Mouse (Mus musculus): ENCODE data around the gene Stra6. TPM values are rescaled to one million over a fixed set of nuclear protein-coding genes. Genes with fewer than 3 reads are reported as not detected.

Stra6 gene
- polyA plus RNA-seq, 1 experiment: 0.42 TPM

DNA sequence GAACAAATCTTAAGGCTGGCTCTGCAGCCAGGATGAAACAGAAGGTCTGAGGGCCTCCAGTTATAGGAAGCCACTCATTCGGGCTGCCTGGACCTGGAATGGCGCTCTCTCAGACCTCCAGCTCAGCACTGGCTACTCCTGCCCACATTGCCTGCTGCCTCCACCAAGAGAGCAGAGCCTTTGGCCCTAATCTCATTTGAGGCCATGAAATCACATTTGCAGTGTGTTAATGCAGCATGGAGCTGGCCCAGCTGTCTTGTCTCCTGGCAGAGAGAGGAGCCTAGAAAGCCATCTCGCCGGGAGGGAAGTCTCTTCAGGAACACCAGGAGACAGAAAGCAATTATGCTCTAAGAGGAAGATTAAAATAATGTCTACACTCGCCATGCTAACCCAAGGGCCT lies 43.9 kb downstream of the Stra6 start:
- no peak overlapping the region for H3K27ac ChIP-seq (ENCODE audit: insufficient read depth, low read length)
- H3K4me1 ChIP-seq (ENCODE audit: control insufficient read depth, insufficient read depth, low read length): peaks cover 7% of the 10 kb centered on the region; the same call in 1 of the 2 replicates

DNA sequence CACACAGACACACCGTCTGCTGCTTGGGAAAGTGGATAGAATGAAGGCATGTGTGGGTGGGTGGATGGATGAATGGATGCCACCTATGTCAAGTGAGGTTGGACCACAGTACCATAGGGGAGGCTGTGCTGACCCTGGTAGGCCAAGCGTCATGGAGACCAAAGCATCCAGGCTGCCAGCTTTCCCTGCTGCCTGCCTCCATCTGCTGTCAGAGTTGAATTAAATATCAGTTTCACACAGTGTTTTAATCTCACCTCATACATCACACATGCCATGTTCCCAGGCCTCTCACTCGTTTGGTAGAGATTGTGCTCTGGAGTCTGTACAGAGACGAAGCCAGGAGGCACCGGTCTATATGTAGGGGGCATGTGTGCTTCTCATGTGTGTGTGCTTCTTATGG lies 47.2 kb downstream of the Stra6 start:
- peaks cover 7% of the 10 kb centered on the region; the same call in 1 of the 2 replicates for H3K4me1 ChIP-seq (ENCODE audit: control insufficient read depth, insufficient read depth, low read length)
- no peak overlapping the region for H3K27ac ChIP-seq (ENCODE audit: insufficient read depth, low read length)
- no peak overlapping the region for H3K4me3 ChIP-seq (ENCODE audit: insufficient read depth, low read length)
- TF ChIP-seq POLR2A (IDR thresholded peaks at IDR 0.05; ENCODE audit: low read depth, low read length): no peak
- TF ChIP-seq CTCF (IDR thresholded peaks at IDR 0.05; ENCODE audit: borderline replicate concordance, insufficient read depth, low read length): no peak

More for the DNA sequence above, 43.9 kb downstream of the Stra6 start:
- TF ChIP-seq CTCF (IDR thresholded peaks at IDR 0.05; ENCODE audit: borderline replicate concordance, insufficient read depth, low read length): no peak
- TF ChIP-seq POLR2A (IDR thresholded peaks at IDR 0.05; ENCODE audit: low read depth, low read length): no peak
- H3K4me3 ChIP-seq (ENCODE audit: insufficient read depth, low read length): no peak overlapping the region

DNA sequence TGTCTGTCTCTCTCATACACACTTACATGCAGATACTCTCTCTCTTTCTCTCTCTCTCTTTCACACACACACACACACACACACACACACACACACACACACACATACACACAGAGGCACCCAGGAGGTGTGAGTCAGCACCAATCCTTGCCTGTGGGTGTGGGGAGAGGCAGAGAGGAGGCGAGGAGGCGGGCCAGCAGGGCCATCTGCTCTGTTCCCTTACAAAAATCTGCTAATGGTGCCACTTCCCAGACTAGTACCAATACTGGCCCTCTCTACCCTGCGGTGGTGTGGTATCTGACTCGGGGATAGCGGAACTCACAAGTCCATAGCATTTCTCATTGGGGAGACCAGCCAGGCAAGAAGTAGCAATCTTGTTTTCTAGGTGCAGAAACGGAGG lies 47.8 kb downstream of the Stra6 start:
- H3K4me3 ChIP-seq (ENCODE audit: insufficient read depth, low read length): no peak overlapping the region
- H3K27ac ChIP-seq (ENCODE audit: insufficient read depth, low read length): no peak overlapping the region
- TF ChIP-seq POLR2A (IDR thresholded peaks at IDR 0.05; ENCODE audit: low read depth, low read length) (no peak), CTCF (IDR thresholded peaks at IDR 0.05; ENCODE audit: borderline replicate concordance, insufficient read depth, low read length) (no peak)
- peaks cover 7% of the 10 kb centered on the region; the same call in 1 of the 2 replicates for H3K4me1 ChIP-seq (ENCODE audit: control insufficient read depth, insufficient read depth, low read length)

DNA sequence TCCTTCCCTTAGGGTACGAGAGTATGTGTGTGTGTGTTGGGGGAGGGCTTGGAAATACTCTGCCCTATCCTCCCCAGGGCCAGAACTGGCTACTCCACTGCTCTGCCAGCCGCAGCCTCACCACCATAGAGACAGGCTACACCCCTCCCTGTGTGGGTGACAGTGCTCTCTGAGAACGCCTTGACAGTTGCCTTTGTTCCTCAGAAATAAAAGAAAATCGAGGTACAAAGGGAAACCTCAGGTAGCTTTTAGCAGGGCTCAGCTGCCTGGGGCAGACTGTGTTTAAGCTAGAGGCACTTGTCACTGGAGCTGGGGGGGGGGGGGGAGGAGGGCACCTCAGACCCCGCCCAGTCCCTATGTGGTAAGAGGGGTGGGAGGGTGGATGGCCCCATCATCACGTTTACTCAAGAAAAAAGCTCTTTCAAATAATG lies 48.7 kb downstream of the Stra6 start:
- peaks cover 7% of the 10 kb centered on the region; the same call in 1 of the 2 replicates for H3K4me1 ChIP-seq (ENCODE audit: control insufficient read depth, insufficient read depth, low read length)
- no peak overlapping the region for H3K4me3 ChIP-seq (ENCODE audit: insufficient read depth, low read length)
- H3K27ac ChIP-seq (ENCODE audit: insufficient read depth, low read length): no peak overlapping the region
- no peak for TF ChIP-seq POLR2A (IDR thresholded peaks at IDR 0.05; ENCODE audit: low read depth, low read length)
- no peak for TF ChIP-seq CTCF (IDR thresholded peaks at IDR 0.05; ENCODE audit: borderline replicate concordance, insufficient read depth, low read length)

DNA sequence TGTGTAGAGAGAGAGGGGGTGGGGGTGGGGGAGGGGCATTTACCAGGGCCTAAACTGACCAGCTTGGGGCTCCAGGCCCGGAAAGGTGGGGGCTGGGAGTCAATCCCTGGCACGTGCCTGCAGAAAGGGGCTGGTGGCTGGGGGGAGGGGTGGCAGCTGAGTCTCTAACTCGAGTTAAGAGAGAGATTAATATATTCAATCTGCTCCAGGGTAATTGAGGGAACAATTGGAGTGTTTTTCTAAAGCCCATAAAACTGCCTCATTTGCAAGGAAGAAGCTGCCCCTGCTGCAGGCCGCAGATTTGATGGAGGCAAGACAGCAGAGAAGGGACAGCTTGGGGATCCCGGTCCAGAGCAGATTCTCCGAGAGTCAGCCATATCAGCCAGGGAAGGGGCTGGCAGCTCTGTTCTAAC lies 49.3 kb downstream of the Stra6 start:
- H3K27ac ChIP-seq (ENCODE audit: insufficient read depth, low read length): no peak overlapping the region
- TF ChIP-seq CTCF (IDR thresholded peaks at IDR 0.05; ENCODE audit: borderline replicate concordance, insufficient read depth, low read length) (no peak), POLR2A (IDR thresholded peaks at IDR 0.05; ENCODE audit: low read depth, low read length) (no peak)
- peaks cover 7% of the 10 kb centered on the region; the same call in 1 of the 2 replicates for H3K4me1 ChIP-seq (ENCODE audit: control insufficient read depth, insufficient read depth, low read length)
- H3K4me3 ChIP-seq (ENCODE audit: insufficient read depth, low read length): no peak overlapping the region

DNA sequence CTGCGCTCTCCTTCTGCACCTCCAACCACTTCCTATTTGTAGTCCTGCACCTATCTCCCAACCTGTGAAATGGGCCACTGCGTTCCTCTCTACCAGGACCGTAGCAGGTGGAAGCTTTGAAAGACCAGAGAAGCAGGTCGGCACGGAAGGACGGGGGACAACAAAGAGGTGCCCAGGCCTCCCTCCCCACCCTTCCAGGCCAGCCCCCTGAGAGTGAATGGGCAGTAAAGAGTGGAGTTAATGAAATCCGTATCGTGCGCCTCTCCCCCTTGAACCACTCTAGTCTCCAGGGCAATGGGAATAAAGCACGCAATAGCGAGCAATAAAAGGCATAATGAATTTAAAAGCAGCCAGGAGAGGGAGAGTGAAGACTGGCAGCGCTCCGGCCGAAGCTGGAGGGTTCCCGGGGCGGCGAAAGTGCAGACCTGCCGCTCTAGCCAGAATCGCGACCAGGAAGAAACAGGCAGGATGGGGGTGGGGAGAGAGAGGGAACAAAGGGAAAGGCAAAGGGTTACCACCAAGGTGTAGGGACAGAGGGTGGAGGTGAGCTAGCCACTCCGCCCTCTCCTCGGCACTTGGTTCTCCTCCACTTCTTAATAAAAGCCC lies 49.8 kb downstream of the Stra6 start:
- peaks cover 7% of the 10 kb centered on the region; the same call in 1 of the 2 replicates for H3K4me1 ChIP-seq (ENCODE audit: control insufficient read depth, insufficient read depth, low read length)
- TF ChIP-seq POLR2A (IDR thresholded peaks at IDR 0.05; ENCODE audit: low read depth, low read length) (no peak), CTCF (IDR thresholded peaks at IDR 0.05; ENCODE audit: borderline replicate concordance, insufficient read depth, low read length) (no peak)
- H3K4me3 ChIP-seq (ENCODE audit: insufficient read depth, low read length): no peak overlapping the region
- no peak overlapping the region for H3K27ac ChIP-seq (ENCODE audit: insufficient read depth, low read length)

DNA sequence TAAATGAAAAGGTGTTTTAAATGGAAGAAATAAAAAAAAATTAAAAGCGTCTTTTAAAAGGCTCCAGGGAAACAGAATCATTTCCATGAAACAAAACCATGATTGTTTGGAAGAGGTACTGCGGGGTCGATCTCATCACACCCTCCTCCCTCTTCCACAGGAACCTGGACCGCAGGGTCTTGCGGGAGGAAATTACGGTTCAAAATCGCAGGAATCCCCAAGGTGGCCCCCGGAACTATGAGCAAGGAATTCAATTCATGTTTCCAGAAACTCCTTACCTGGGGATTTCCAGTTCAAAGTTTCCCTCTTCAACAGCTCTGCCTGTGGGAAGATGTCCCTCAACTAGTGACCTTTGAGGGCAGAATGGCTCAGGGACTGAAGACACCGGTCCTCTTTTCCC lies 50.4 kb downstream of the Stra6 start:
- TF ChIP-seq POLR2A (IDR thresholded peaks at IDR 0.05; ENCODE audit: low read depth, low read length) (no peak), CTCF (IDR thresholded peaks at IDR 0.05; ENCODE audit: borderline replicate concordance, insufficient read depth, low read length) (no peak)
- Histone ChIP-seq H3K4me3 (ENCODE audit: insufficient read depth, low read length) (no peak overlapping the region), H3K27ac (ENCODE audit: insufficient read depth, low read length) (no peak overlapping the region), H3K4me1 (ENCODE audit: control insufficient read depth, insufficient read depth, low read length) (peaks cover 7% of the 10 kb centered on the region; the same call in 1 of the 2 replicates)

DNA sequence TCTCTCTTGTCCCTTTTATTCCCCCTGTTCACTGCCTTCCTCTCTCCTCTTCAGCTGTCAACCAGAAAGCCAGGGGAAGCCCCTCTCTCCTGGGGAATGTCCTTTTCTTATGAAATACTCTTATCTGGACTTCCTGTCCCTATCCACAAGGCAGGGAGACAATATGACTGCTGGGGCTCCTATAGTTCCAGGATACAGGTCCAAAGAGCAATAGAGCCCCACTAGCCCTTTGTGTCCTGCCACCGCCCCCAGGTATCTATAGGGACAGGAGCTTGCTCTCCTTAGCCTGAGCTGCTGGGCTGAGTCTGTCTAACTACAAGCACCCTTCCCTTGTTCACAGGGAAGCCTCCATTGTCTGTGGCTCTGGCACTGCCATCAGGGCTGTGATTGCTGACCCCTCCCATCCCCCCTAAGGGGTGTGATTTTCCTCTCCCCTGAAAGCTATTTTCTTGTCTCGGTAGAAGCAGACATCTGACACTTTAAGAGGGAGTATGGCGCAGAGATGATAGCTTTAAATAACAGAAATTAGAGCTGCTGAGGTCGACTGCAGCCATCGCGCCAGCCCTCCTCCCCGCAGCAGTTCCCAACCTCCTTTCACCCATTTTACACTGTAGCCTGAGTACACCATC lies 51.8 kb downstream of the Stra6 start:
- TF ChIP-seq CTCF (IDR thresholded peaks at IDR 0.05; ENCODE audit: borderline replicate concordance, insufficient read depth, low read length): no peak
- no peak for TF ChIP-seq POLR2A (IDR thresholded peaks at IDR 0.05; ENCODE audit: low read depth, low read length)
- Histone ChIP-seq H3K4me1 (ENCODE audit: control insufficient read depth, insufficient read depth, low read length) (peaks cover 7% of the 10 kb centered on the region; the same call in 1 of the 2 replicates), H3K27ac (ENCODE audit: insufficient read depth, low read length) (no peak overlapping the region), H3K4me3 (ENCODE audit: insufficient read depth, low read length) (no peak overlapping the region)

DNA sequence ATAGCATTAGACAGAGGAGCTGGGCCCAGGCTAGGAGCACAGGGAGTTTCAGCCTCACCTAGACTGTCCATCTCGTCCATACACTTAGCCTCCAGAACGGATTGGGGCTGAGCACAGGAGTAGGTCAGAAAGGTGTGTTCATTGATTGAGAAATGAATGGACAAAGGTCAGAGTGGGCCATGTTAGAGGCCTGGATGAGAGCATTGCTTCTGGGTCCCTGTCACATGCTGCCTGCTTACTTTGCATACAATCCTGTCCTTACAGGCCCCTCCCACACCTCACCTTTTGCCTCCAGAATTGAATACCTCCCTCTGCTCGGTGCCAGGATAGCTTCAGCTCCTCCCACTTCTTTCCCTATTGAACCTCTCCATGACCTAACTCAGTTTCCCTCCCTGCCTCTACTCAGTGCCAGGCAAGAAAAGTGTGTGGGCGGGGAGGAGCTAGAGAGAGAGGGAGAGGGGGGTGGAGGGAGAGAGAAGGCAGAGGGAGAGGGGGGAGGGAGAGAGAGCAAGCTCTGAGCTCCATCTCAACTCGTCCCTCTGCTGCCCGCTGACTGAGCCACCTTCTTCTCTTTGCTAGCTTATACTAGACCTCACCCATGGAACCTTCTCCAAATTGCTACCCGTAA lies 52.5 kb downstream of the Stra6 start:
- no peak overlapping the region for H3K4me3 ChIP-seq (ENCODE audit: insufficient read depth, low read length)
- H3K4me1 ChIP-seq (ENCODE audit: control insufficient read depth, insufficient read depth, low read length): peaks cover 7% of the 10 kb centered on the region; the same call in 1 of the 2 replicates
- TF ChIP-seq POLR2A (IDR thresholded peaks at IDR 0.05; ENCODE audit: low read depth, low read length) (no peak), CTCF (IDR thresholded peaks at IDR 0.05; ENCODE audit: borderline replicate concordance, insufficient read depth, low read length) (no peak)
- no peak overlapping the region for H3K27ac ChIP-seq (ENCODE audit: insufficient read depth, low read length)

DNA sequence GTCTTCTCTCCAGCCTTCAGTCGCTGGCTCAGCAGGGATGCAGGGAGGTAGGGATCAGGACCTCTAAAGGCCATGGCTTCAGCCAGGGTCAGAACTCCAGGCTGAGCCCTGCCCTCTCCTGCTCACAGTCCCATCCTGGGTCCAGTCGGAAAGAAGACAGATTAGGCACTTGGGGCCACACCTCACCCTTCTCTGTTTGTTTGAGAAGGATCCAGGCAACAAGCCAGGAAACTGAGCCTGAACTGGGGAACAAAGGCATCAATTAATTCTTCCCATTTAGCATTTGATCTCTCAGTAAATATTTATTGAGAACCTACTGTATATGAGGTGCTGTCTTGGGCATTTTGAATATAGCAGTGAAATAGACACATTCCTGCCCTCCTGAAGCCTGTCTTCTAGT lies 55.1 kb downstream of the Stra6 start, which contains the start of gene Ccdc33:
TSS of gene Ccdc33 (minus strand) at position 153 of the 400 bp plus-strand sequence.
- TF ChIP-seq CTCF (IDR thresholded peaks at IDR 0.05; ENCODE audit: borderline replicate concordance, insufficient read depth, low read length): no peak
- no peak for TF ChIP-seq POLR2A (IDR thresholded peaks at IDR 0.05; ENCODE audit: low read depth, low read length)
- Histone ChIP-seq H3K27ac (ENCODE audit: insufficient read depth, low read length) (no peak within 1 kb of the TSS), H3K4me1 (ENCODE audit: control insufficient read depth, insufficient read depth, low read length) (no peaks in the 10 kb centered on the region), H3K4me3 (ENCODE audit: insufficient read depth, low read length) (no peak within 1 kb of the TSS)
